Mouse (Mus musculus) cerebellum, adult 2 months (tissue): ENCODE data around the gene Sfxn1.

Source experiments
- CTCF ChIP-seq: fragments of 200-500 bp; IDR thresholded peaks from 2 replicates; pipeline ENCODE4 v1.5.1; 2011; ENCODE audit warnings: low read depth, mild to moderate bottlenecking, control low read depth, low read length, moderate library complexity, borderline replicate concordance; ENCODE audit not compliant: insufficient read depth
- POLR2A ChIP-seq: fragments of 200-500 bp; IDR thresholded peaks from 2 replicates; pipeline ENCODE4 v1.6.1; 2011; ENCODE audit warnings: low read length, control low read depth, borderline replicate concordance; ENCODE audit not compliant: insufficient read depth

DNA sequence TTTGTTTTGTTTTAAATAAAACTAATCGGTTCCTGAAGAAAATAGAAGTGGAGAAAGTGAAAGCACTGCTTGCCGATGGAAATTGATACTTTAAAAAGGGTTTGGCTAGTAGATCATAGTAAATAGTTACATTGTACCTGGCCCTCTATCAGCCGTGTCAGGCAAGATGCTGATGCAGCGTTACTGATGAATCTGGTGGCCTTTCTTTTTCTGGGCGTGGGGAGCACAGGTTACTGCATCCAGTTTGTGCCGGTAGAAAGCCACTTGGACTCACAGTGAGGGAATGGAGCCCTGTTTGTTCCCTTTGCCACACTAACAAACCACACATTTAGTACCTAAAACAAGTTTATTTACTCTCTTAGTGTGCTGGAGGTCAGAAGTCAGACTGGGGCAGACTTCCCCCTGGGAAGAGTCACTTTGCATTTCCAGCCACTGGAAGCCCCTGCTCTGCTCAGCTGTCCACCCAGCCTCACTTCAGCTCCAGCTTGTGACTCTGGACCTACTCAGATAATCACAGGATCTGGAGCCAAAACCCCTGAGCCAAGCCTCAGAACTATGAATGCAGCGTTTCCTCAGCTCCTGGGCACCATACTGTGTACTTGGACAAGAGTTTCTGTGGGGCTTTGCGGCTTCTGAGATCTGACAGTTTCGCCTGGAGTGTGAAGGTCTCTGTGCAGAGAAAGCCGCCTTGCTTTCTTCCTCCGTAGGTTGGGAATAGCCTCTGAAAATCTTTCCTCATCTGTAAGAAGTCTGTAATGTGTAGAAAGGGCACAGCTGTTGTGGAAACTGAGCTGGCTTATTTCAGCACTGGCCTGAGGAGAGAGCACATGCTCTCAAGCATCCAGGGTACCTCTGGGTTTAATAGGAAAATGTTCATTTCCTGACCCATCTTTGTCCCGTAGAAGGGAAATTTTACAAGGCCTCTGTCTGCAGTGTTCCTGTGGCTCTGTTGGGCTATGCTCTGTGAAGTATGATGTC is 8.4 kb downstream of the Sfxn1 start:
- TF ChIP-seq POLR2A (no peak), CTCF (no peak)
